Mouse (Mus musculus) heart, adult 2 months (tissue): Measurements from ENCODE around the gene Sema4c.

Source experiments
- CTCF ChIP-seq: fragments of 200-600 bp; IDR thresholded peaks from 2 replicates; pipeline ENCODE4 v1.8.1; 2022; ENCODE audit warnings: antibody characterized with exemption, mild to moderate bottlenecking, moderate library complexity
- EP300 ChIP-seq: fragments of 200-500 bp; IDR thresholded peaks from 2 replicates; pipeline ENCODE4 v1.6.1; 2011; ENCODE audit warnings: low read depth, low read length, control low read depth; ENCODE audit not compliant: insufficient read depth
- POLR2A ChIP-seq: fragments of 200-500 bp; IDR thresholded peaks from 2 replicates; pipeline ENCODE4 v1.6.1; 2011; ENCODE audit warnings: mild to moderate bottlenecking, low read depth, low read length, control low read depth; ENCODE audit not compliant: insufficient read depth

DNA sequence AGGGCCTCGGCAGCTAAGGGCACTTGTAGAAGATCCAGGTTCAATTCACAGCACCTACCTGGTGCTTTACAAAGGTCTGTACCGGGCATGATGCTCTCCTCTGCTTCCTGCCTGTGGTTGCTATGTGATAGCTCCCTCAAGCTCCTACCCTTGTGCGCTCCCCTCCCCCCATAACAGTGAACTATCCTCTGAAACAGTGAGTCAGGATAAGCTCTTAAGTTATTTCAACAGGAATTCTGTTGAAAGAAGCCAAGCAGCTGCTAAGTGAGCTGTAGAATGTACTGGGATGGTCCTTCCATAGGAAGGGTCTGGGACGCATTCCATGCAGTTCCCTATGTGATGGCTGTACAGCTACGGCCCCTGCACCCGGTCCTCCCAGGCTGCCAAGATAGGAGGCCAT lies 24.6 kb downstream of the Sema4c start:
- TF ChIP-seq POLR2A (no peak), EP300 (no peak), CTCF (no peak)
